Mouse (Mus musculus) liver, embryonic 14 days (tissue): Measurements from ENCODE around the gene Huwe1. TPM values are rescaled to one million over a fixed set of nuclear protein-coding genes. Genes with fewer than 3 reads are reported as not detected.

ENCODE experiments used
- polyA plus RNA-seq: library from polyadenylated mRNA; depleted of rRNA; stranded (reverse); fragments of >200 nt; gene quantifications from 2 replicates; pipeline ENCODE4 v1.2.3, GENCODE M21; 2012; rRNA removed

Gene Huwe1
- polyA plus RNA-seq, result 18.8 and 21.1 TPM in 2 replicates

DNA sequence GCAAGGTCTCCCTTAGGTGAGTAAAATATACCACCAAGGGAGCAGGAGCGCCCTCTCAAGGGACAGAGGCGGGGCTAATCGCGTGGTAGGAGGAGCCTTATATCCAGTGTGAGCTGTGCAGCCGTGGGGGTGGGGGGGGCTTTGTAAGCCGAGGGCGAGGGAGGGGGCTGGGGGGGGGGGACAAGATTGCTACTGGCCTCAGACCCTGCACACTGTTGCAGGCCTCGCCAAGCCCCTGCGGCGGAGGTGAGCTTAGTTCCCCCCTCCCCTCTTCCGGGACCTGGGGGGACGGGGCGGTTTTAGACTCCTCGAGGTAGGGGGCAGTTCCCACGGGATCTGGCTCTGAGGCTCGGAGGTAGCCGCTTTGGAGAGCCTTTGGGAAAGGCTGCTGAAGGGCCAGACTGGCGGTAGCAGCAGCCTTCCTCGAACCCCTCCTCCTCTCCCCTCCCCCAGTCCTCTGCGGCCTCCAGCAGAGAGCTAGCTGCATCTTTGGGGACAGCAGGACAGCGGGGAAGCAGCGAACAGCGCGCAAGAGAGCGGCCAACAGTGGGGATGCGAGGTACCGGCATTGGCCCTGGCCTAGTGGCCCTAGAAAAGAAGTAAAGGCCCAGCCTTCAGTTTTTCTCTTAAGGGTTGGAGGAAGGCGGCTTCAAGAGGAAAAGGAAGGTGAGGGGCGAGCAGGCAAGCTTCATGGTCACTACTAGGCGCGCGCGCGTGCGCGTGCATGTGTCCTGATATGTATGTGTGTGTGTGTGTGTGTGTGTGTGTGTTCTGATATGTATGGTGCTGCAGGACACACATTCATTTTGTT is at the start of gene Huwe1:
Huwe1 (plus strand) TSS at position 107 of the 811 bp plus-strand sequence.

Other genes starting within 250 kb of the Huwe1 start
- 38.2 and 38.3 TPM in 2 replicates for gene Hsd17b10, start 201.0 kb downstream of the Huwe1 start, polyA plus RNA-seq
- gene Ribc1, start 215.5 kb downstream of the Huwe1 start, polyA plus RNA-seq, result 0.94 and 1.0 TPM in 2 replicates
- gene Smc1a, start 215.6 kb downstream of the Huwe1 start, polyA plus RNA-seq, result 48.7 and 50.2 TPM in 2 replicates